ENCODE assay signal across 8 mouse cellular contexts in genomic region chr7:142037553-142038170, GRCm38 (mm10). TPM values are rescaled to one million over a fixed set of nuclear protein-coding genes. Genes with fewer than 3 reads are reported as not detected.
DNase-seq lines count a peak whose midpoint lies in the region.

No protein-coding gene starts in this region.

- peak; percentile 47 for DNase-seq in left cerebral cortex, adult 11 months (ENCODE audit: low spot score)
- DNase-seq in left cerebral cortex, adult 8-10 months (ENCODE audit: low spot score in 2 of 2): no peak
- DNase-seq in cerebellum, adult 18-20 months: peak; percentile 76 to 80
- peak; percentile 38 to 64 for DNase-seq in frontal cortex, postnatal 36 days (ENCODE audit: low spot score in 2 of 2)
- DNase-seq in kidney, postnatal 14 days: peak; percentile 60
- DNase-seq in lung, adult 18-20 months: peak; percentile 52 to 69
- peak; percentile 31 to 47 for DNase-seq in right cerebral cortex, adult 2 months (ENCODE audit: low spot score in 2 of 2)
- no peak for DNase-seq in urinary bladder, postnatal 10 days (ENCODE audit: low spot score)

RNA-seq across cellular contexts. Expression of gene Mob2, which starts 23.2 kb away (rescaled TPM):
- 10 to 100 TPM; 32.6 to 34.9 (median 33.7) TPM for total RNA-seq in left cerebral cortex, adult 8-10 months (2022)

RNA-seq across cellular contexts. Expression of gene Dusp8, which starts 58.0 kb away (rescaled TPM):
- total RNA-seq in left cerebral cortex, adult 8-10 months (2022): 100 to 1,000 TPM; 127 to 151 (median 133) TPM

Comparison
In these comparisons a context has a peak if more than half of its experiments do, and no peak if none do; other contexts are left out.
1. DNase-seq: peak in left cerebral cortex, adult 11 months (single experiment), cerebellum, adult 18-20 months (2 of 2), frontal cortex, postnatal 36 days (2 of 2), kidney, postnatal 14 days (single experiment), lung, adult 18-20 months (2 of 2) and right cerebral cortex, adult 2 months (2 of 2); none in left cerebral cortex, adult 8-10 months (0 of 2) and urinary bladder, postnatal 10 days (single experiment).